Mouse (Mus musculus) hindbrain, embryonic 12.5 days (tissue): ENCODE results near the gene Ube2d1. TPM values are rescaled to one million over a fixed set of nuclear protein-coding genes. Genes with fewer than 3 reads are reported as not detected.

Experiments used
- ATAC-seq: fragments of 200-750 bp; cut with Nextera tagmentation; 2 replicates; pipeline ENCODE4 v1.8.0; 2017; ENCODE audit warnings: moderate TSS enrichment; ENCODE audit not compliant: low FRiP score
- H3K27ac ChIP-seq: fragments of 300-500 bp; sonication (generic); 2 replicates; pipeline ENCODE4 v1.5.1; 2016; ENCODE audit warnings: mild to moderate bottlenecking
- H3K27me3 ChIP-seq: fragments of 300-500 bp; sonication (generic); 2 replicates; pipeline ENCODE4 v1.6.1; 2016; ENCODE audit warnings: mild to moderate bottlenecking
- H3K36me3 ChIP-seq: fragments of 300-500 bp; sonication (generic); 2 replicates; pipeline ENCODE4 v1.6.1; 2016; ENCODE audit warnings: mild to moderate bottlenecking
- H3K4me1 ChIP-seq: fragments of 300-500 bp; sonication (generic); 2 replicates; pipeline ENCODE4 v1.6.1; 2016
- H3K4me2 ChIP-seq: fragments of 300-500 bp; sonication (generic); replicated peaks from 2 replicates; pipeline ENCODE4 v1.6.1; 2016; ENCODE audit warnings: mild to moderate bottlenecking
- H3K4me3 ChIP-seq: fragments of 300-500 bp; sonication (generic); 2 replicates; pipeline ENCODE4 v1.5.1; 2016; ENCODE audit warnings: mild to moderate bottlenecking
- H3K9ac ChIP-seq: fragments of 300-500 bp; sonication (generic); 2 replicates; pipeline ENCODE4 v1.6.1; 2016; ENCODE audit warnings: mild to moderate bottlenecking, moderate library complexity
- H3K9me3 ChIP-seq: fragments of 300-500 bp; sonication (generic); replicated peaks from 2 replicates; pipeline ENCODE4 v1.6.1; 2016; ENCODE audit warnings: mild to moderate bottlenecking
- WGBS: fragments of 180-500 bp; shearing (Covaris S2); methylation state at CpG from one replicate; pipeline ENCODE4 v1.1.7; 2016; 5-methylcytosine and 5-hydroxymethylcytosine counted together
- polyA plus RNA-seq: library from polyadenylated mRNA; unstranded; fragments of >200 nt; fragmentation: Nextera tagmentation; extraction: Ambion mirVana; gene quantifications from 2 replicates; pipeline ENCODE4 v1.2.1, GENCODE M21; 2016

Gene Ube2d1
- polyA plus RNA-seq, 1 experiment from 2014 or later: 146 TPM

- Histone ChIP-seq H3K4me2 (peak overlapping the region; percentile 66), H3K9me3 (no peaks in the 10 kb centered on the region), H3K27me3 (peaks cover 6% of the 10 kb centered on the region; the same call in 1 of the 2 replicates), H3K4me3 (peak overlapping the region; percentile 97), H3K27ac (peak overlapping the region; percentile 87), H3K9ac (peak overlapping the region; percentile 95), H3K36me3 (0 out of 2 replicates have a peak, but pooled peaks cover 4% of the 10 kb centered on the region), H3K4me1 (peaks cover 35% of the 10 kb centered on the region)
- no peak for ATAC-seq
- 11% methylated on average over 8 of the region's 8 CpGs for WGBS
Observed at GRCm38 (mm10) chr10:71284131-71284510, 941 bp downstream of the Ube2d1 start.

DNA sequence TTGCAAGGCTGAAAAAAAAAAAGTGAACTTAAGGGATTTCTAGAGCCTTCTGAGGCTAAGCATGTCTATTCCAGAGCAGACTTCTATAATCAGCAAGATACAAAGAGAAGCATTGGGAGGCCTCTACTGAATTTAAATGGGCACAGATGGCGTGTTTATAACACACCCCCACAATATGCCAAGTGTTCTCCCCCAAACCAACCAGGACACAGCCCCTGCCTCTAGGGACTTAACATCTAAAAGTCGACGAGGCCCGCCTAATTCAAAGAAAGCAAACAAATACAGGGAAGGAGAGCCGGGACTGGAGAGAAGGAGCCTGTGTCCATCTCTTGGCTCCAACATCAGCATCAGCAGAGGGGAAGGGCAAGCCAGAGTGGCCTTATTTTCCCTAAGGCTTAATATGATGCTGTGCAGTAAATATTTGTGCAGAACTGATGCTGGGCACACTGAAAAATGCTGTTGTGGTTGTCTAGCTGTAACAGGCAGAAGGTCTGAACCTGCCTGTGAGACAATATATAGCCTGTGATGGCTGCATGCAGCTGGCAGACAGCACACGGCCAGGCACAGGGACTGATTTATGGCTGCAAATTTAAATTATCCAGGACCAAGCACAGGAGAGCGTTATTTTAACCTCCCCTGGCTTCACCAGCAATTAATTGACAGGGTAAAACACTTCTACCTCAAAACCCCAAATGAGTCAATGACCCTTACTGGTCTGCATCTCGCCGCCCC, 11.9 kb downstream of the Ube2d1 start:
- Histone ChIP-seq H3K4me1 (peaks cover 11% of the 10 kb centered on the region), H3K9ac (no peak overlapping the region), H3K36me3 (no peaks in the 10 kb centered on the region), H3K27ac (peak overlapping the region; percentile 3; the same call in 1 of the 2 replicates), H3K9me3 (no peaks in the 10 kb centered on the region), H3K4me3 (no peak overlapping the region), H3K4me2 (no peak overlapping the region), H3K27me3 (no peaks in the 10 kb centered on the region)
- ATAC-seq: peak; percentile 43; the same call in 1 of the 2 replicates
- 42% methylated on average over 9 of the region's 9 CpGs for WGBS

DNA sequence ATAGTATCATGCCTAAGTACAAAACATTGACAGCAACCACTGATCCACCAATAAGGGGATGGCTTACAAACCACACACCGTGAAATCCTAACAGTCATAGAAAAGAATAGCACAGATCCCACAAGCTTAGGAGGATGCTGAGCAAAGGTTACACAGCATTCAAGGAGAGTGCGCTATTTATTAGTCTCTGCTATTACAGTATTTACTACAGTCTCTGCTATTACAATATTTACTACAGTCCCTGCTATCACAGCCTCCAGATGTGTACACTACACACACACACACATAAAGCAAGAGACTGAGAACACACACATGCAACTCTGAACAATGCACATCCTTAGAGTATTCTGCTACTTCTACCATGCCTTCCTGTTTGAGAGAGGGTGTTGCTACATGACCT, 17.1 kb downstream of the Ube2d1 start:
- Histone ChIP-seq H3K27ac (no peak overlapping the region), H3K4me2 (no peak overlapping the region), H3K9ac (no peak overlapping the region), H3K27me3 (no peaks in the 10 kb centered on the region), H3K36me3 (no peaks in the 10 kb centered on the region; the same call in 1 of the 2 replicates), H3K4me3 (no peak overlapping the region), H3K9me3 (no peaks in the 10 kb centered on the region), H3K4me1 (peaks cover 10% of the 10 kb centered on the region)
- WGBS: 88% methylated on average over 2 of the region's 2 CpGs
- ATAC-seq: no peak

DNA sequence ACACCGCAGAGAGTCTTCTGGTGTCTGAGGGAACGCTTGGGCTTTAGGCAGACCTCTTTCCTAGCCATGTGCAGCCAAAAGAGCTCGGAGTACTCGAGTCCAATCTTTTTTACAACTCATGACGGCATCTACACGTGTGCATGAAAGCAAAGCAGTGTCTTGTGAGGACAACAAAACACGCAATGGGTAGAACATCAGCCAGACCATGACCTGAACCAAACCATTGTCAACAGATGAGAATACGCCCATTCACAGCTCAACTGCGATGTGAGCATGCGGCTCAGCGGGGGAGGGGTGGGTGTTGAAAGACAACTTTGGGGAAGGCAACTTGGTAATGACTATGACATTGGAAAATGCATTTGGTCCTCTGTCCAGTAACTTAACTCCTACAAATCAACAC, 17.6 kb downstream of the Ube2d1 start:
- Histone ChIP-seq H3K4me2 (no peak overlapping the region), H3K4me3 (no peak overlapping the region), H3K4me1 (0 out of 2 replicates have a peak, but pooled peaks cover 7% of the 10 kb centered on the region), H3K27ac (no peak overlapping the region), H3K9me3 (no peaks in the 10 kb centered on the region), H3K36me3 (no peaks in the 10 kb centered on the region; the same call in 1 of the 2 replicates), H3K9ac (no peak overlapping the region), H3K27me3 (no peaks in the 10 kb centered on the region)
- WGBS: 75% methylated on average over 11 of the region's 11 CpGs
- ATAC-seq: no peak

DNA sequence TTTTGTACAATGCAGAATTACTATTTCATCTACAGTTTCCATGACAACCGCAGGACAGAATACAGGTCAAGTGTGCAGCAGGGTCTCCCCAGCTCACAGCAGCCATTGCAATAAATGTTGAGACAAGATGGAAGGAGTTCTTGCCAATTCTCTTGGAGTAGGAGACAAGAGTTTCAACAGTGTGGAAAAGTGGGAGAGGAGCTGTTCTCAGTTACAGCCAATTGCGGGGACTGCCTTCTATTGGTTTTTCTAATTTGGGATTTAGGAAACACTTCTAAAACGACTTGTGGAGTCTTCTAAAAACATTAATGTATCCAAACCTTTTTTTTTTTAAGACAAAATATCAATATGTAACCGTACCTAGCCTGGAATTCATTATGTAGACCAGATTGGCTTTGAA, 20.0 kb downstream of the Ube2d1 start:
- Histone ChIP-seq H3K4me1 (0 out of 2 replicates have a peak, but pooled peaks cover 9% of the 10 kb centered on the region), H3K9ac (no peak overlapping the region), H3K36me3 (peaks cover 14% of the 10 kb centered on the region), H3K4me3 (no peak overlapping the region), H3K27ac (no peak overlapping the region), H3K4me2 (no peak overlapping the region), H3K27me3 (no peaks in the 10 kb centered on the region), H3K9me3 (no peaks in the 10 kb centered on the region)
- 91% methylated on average over 4 of the region's 4 CpGs for WGBS
- no peak for ATAC-seq

DNA sequence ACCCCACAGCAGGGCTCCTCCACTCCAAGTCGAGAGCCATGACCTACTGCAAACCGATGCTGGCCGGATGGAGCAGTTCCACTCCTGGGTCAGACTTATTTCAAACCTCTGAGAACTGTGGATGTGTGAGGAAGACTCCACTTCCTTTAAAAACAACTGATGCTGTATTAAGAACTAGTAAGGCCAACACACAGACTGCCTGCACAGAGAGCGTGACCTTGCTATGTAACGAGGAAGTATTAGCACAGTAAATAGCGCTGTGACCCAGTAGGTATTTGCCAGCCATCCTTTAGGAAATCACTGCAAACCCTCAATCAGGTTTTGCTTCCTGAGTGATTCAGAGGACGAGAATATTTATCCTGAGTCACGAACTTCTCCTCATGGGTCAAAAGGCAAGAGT, 23.4 kb downstream of the Ube2d1 start:
- no peak overlapping the region for H3K4me3 ChIP-seq
- H3K27ac ChIP-seq: no peak overlapping the region
- H3K36me3 ChIP-seq: peaks cover 38% of the 10 kb centered on the region
- H3K4me2 ChIP-seq: no peak overlapping the region
- H3K4me1 ChIP-seq: 0 out of 2 replicates have a peak, but pooled peaks cover 2% of the 10 kb centered on the region
- ATAC-seq: no peak
- WGBS: 88% methylated on average over 8 of the region's 8 CpGs
- H3K9ac ChIP-seq: no peak overlapping the region
- H3K27me3 ChIP-seq: no peaks in the 10 kb centered on the region
- no peaks in the 10 kb centered on the region for H3K9me3 ChIP-seq

DNA sequence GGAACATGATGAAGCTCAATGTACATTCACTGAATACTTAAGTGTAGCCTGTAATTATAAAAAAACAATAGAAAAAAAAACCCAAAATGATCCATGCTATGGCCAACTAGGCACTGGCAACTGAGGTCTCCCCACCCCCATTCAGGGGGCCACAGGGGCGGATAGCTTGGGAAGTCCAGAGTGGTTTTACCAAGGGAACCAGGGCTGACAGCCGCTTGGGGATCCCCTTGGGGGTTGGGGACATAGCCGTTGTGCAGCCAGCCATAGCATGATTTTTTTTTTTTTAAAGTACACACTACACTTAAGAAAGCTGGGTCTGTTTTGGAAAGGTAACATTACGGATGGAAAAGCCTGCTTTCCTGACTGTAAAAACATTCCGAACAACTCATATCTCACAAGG, 26.1 kb downstream of the Ube2d1 start:
- Histone ChIP-seq H3K9me3 (no peaks in the 10 kb centered on the region), H3K4me2 (no peak overlapping the region), H3K27me3 (no peaks in the 10 kb centered on the region), H3K36me3 (peaks cover 54% of the 10 kb centered on the region), H3K4me3 (no peak overlapping the region), H3K9ac (no peak overlapping the region), H3K27ac (no peak overlapping the region), H3K4me1 (0 out of 2 replicates have a peak, but pooled peaks cover 2% of the 10 kb centered on the region)
- WGBS: 69% methylated on average over 5 of the region's 5 CpGs
- ATAC-seq: no peak

DNA sequence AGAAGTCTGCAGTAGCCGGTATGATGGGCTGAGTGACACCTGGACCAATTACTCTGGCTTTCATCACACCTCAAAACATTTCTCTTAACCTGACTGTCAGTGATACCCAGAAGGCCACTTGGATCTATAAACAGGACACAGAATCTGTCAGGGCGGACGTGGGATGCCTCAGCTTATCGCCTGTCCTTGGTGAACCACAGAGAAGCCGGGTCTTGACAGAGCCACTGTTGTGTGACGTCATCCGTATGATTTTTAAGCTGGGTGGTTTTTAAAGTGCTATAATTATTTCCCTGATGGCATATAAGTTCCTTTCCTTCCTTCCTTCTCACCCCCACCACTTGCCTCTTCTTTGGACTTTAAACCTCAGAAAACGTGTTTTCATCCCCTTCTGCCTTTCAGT, 26.5 kb downstream of the Ube2d1 start:
- 88% methylated on average over 8 of the region's 8 CpGs for WGBS
- ATAC-seq: no peak
- 0 out of 2 replicates have a peak, but pooled peaks cover 2% of the 10 kb centered on the region for H3K4me1 ChIP-seq

GRCm38 (mm10) chr10:71253147-71253546, 31.9 kb downstream of the Ube2d1 start:
- Histone ChIP-seq H3K4me3 (no peak overlapping the region), H3K27ac (no peak overlapping the region), H3K4me1 (no peaks in the 10 kb centered on the region), H3K4me2 (no peak overlapping the region), H3K36me3 (peaks cover 24% of the 10 kb centered on the region), H3K9ac (no peak overlapping the region), H3K27me3 (no peaks in the 10 kb centered on the region), H3K9me3 (no peaks in the 10 kb centered on the region)
- no peak for ATAC-seq
- WGBS: 72% methylated on average over 4 of the region's 4 CpGs

More for the DNA sequence above, 26.5 kb downstream of the Ube2d1 start:
- H3K4me3 ChIP-seq: no peak overlapping the region
- peaks cover 54% of the 10 kb centered on the region for H3K36me3 ChIP-seq
- H3K27me3 ChIP-seq: no peaks in the 10 kb centered on the region
- no peaks in the 10 kb centered on the region for H3K9me3 ChIP-seq
- H3K9ac ChIP-seq: no peak overlapping the region
- H3K4me2 ChIP-seq: no peak overlapping the region
- no peak overlapping the region for H3K27ac ChIP-seq

- H3K9me3 ChIP-seq: no peaks in the 10 kb centered on the region
- H3K36me3 ChIP-seq: peaks cover 19% of the 10 kb centered on the region
- H3K27me3 ChIP-seq: no peaks in the 10 kb centered on the region
- ATAC-seq: no peak
- H3K4me3 ChIP-seq: no peak overlapping the region
- H3K4me1 ChIP-seq: no peaks in the 10 kb centered on the region
- no peak overlapping the region for H3K4me2 ChIP-seq
- no peak overlapping the region for H3K27ac ChIP-seq
- H3K9ac ChIP-seq: no peak overlapping the region
- WGBS: 85% methylated on average over 5 of the region's 5 CpGs
Observed at GRCm38 (mm10) chr10:71252421-71252820, 32.6 kb downstream of the Ube2d1 start.

DNA sequence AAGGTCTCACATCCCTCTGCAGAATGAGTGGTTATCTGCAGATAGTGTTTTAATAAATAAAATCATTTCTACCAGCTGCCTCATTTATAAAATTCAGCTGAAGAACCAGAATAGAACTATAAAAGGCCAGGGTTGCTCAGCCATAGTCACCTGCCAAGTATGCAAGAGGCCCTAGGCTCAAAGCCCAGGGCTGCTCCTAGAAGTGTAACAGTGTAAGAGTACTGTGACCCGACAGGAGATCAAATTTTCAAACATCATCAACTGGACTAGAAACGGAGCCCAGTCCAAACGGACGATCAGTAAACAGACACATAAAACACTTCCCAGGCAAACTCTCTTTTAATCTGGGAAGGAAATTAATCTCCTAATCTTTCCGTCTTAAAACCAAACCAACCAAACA, 33.2 kb downstream of the Ube2d1 start:
- 88% methylated on average over 5 of the region's 5 CpGs for WGBS
- Histone ChIP-seq H3K4me3 (no peak overlapping the region), H3K27ac (no peak overlapping the region), H3K4me1 (no peaks in the 10 kb centered on the region), H3K9ac (no peak overlapping the region), H3K27me3 (no peaks in the 10 kb centered on the region), H3K36me3 (peaks cover 16% of the 10 kb centered on the region), H3K4me2 (no peak overlapping the region), H3K9me3 (no peaks in the 10 kb centered on the region)
- ATAC-seq: no peak

DNA sequence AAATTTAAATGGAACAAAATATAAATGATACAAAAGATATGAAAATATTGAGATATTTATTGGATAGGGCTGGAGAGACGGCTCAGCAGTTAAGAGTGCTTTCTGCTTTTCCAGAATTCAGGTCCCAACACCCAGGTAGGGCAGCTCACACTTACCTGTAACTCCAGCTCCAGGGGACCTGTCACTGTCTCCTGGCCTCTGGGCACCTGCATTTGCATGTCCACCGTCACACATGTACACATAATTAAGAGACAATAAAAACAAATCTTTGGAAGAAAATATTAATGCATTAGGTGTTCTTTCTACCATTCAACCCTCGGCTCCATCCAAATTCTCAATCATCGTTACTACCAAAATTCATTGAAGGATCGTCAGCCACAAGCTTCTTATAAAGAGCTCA, 33.8 kb downstream of the Ube2d1 start:
- Histone ChIP-seq H3K36me3 (peaks cover 16% of the 10 kb centered on the region), H3K4me3 (no peak overlapping the region), H3K27ac (no peak overlapping the region), H3K27me3 (no peaks in the 10 kb centered on the region), H3K9ac (no peak overlapping the region), H3K4me1 (no peaks in the 10 kb centered on the region), H3K9me3 (no peaks in the 10 kb centered on the region), H3K4me2 (no peak overlapping the region)
- 95% methylated on average over 5 of the region's 5 CpGs for WGBS
- no peak for ATAC-seq

- no peaks in the 10 kb centered on the region for H3K27me3 ChIP-seq
- WGBS: 84% methylated on average over 17 of the region's 17 CpGs
- H3K4me1 ChIP-seq: no peaks in the 10 kb centered on the region
- no peak overlapping the region for H3K4me3 ChIP-seq
- no peaks in the 10 kb centered on the region for H3K9me3 ChIP-seq
- no peak overlapping the region for H3K27ac ChIP-seq
- peaks cover 11% of the 10 kb centered on the region for H3K36me3 ChIP-seq
- ATAC-seq: no peak
- H3K9ac ChIP-seq: no peak overlapping the region
- H3K4me2 ChIP-seq: no peak overlapping the region
Observed at GRCm38 (mm10) chr10:71250472-71250871, 34.6 kb downstream of the Ube2d1 start.
